Comparison of ENCODE assay signal across 8 mouse cellular contexts in the genomic region with DNA sequence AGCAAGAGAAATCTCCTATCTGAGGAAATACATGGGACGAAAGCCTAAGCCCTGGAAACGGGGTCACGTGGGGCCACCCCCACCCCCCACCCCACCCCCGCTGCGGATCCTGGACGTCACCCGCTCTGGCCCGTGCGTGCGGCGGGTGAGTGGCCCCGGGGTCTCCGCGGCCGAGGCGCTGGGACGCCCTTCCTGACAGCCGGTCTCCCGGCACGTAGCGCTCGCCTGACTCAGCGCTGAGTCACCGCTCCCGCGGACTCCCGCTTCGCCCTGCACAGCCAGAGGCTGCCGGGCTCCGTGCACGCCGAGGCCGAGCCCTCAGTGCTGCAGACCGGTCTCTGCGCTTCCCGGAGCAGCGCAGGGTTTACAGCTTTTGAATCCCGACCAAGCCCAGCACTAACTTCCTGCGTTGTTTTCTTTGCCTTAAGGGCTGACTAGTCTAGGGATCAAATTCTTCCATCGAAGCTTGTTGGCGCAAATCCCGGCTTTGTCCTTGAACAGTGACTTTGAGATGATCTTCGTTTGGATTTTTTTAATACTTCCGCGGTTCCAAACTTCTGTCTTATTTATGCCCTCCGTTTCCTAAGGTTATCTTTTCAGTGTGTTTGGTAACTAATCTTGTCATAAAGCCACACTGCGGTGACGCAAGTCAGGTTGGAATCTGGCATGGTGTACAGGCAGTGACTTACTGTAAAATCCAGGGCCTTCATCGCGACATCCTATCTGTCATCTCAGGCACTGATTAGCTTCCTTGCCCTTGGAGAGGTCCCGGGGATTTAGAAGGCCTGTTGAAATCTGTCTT.
A peak's percentile ranks its signal among the peaks of the same experiment; 100 is the strongest.
DNase-seq lines count a peak whose midpoint lies in the region; ATAC-seq and TF ChIP-seq lines count a peak whose summit lies in the region.

No protein-coding gene starts in this region.

- H3K27ac ChIP-seq in heart, embryonic 14.5 days (replicated peaks in 1 of 2; ENCODE audit: control insufficient read depth in 1 of 2, insufficient read depth in 1 of 2, low read depth in 2 of 2, low read length in 2 of 2): peak overlapping the region; percentile 91 to 98
- peak overlapping the region; percentile 52 for H3K27ac ChIP-seq in liver, embryonic 16.5 days (ENCODE audit: low read length)
- H3K27ac ChIP-seq in neural tube, embryonic 13.5 days (replicated peaks): peak overlapping the region; percentile 70

- peak overlapping the region; percentile 68 for H3K4me2 ChIP-seq in heart, embryonic 14.5 days (ENCODE audit: low read length)
- H3K4me2 ChIP-seq in liver, embryonic 16.5 days (ENCODE audit: low read depth, low read length): peak overlapping the region; percentile 58
- H3K4me2 ChIP-seq in neural tube, embryonic 13.5 days: peak overlapping the region; percentile 72

- H3K9me3 ChIP-seq in E14TG2a.4 (ENCODE audit: low read length): 0 out of 2 replicates have a peak, but pooled peaks cover 5% of the 10 kb centered on the region
- no peaks in the 10 kb centered on the region for H3K9me3 ChIP-seq in heart, embryonic 14.5 days (ENCODE audit: control insufficient read depth, low read length)
- no peaks in the 10 kb centered on the region for H3K9me3 ChIP-seq in liver, embryonic 16.5 days (replicated peaks; ENCODE audit: control insufficient read depth, low read length)
- H3K9me3 ChIP-seq in neural tube, embryonic 13.5 days: no peaks in the 10 kb centered on the region

- H3K4me1 ChIP-seq in E14TG2a.4 (replicated peaks; ENCODE audit: low read depth, low read length): peaks cover 18% of the 10 kb centered on the region
- peaks cover 4 to 13% of the 10 kb centered on the region in 2 experiments for H3K4me1 ChIP-seq in heart, embryonic 14.5 days (ENCODE audit: control insufficient read depth in 2 of 2, insufficient read depth in 2 of 2, low read length in 2 of 2)
- H3K4me1 ChIP-seq in liver, embryonic 16.5 days (ENCODE audit: control insufficient read depth, low read depth, low read length): no peaks in the 10 kb centered on the region
- H3K4me1 ChIP-seq in neural tube, embryonic 13.5 days (replicated peaks): peaks cover 5% of the 10 kb centered on the region; the same call in 1 of the 2 replicates

- peaks cover 26% of the 10 kb centered on the region for H3K27me3 ChIP-seq in E14TG2a.4 (ENCODE audit: insufficient read depth, low read length)
- no peaks in the 10 kb centered on the region for H3K27me3 ChIP-seq in heart, embryonic 14.5 days (ENCODE audit: control insufficient read depth, insufficient read depth, low read length)
- no peaks in the 10 kb centered on the region; the same call in 1 of the 2 replicates for H3K27me3 ChIP-seq in liver, embryonic 16.5 days (ENCODE audit: control insufficient read depth, insufficient read depth, low read depth, low read length)
- H3K27me3 ChIP-seq in neural tube, embryonic 13.5 days: 0 out of 2 replicates have a peak, but pooled peaks cover 3% of the 10 kb centered on the region

- no peaks in the 10 kb centered on the region for H3K36me3 ChIP-seq in E14TG2a.4 (ENCODE audit: insufficient read depth, low read length)
- no peaks in the 10 kb centered on the region for H3K36me3 ChIP-seq in heart, embryonic 14.5 days (ENCODE audit: control insufficient read depth, insufficient read depth, low read length)
- no peaks in the 10 kb centered on the region for H3K36me3 ChIP-seq in liver, embryonic 16.5 days (ENCODE audit: control insufficient read depth, insufficient read depth)
- H3K36me3 ChIP-seq in neural tube, embryonic 13.5 days: no peaks in the 10 kb centered on the region

- no peak for TF ChIP-seq CTCF in E14TG2a.4 (conservative IDR thresholded peaks at IDR 0.05; ENCODE audit: low read length)

- peak; percentile 37 for DNase-seq in brain, embryonic 18.5 days (ENCODE audit: low read depth, low spot score)
- DNase-seq in fibroblast of lung, adult 2 months (ENCODE audit: low read depth): peak; percentile 81
- DNase-seq in kidney, postnatal 14 days: peak; percentile 93
- peak; percentile 57 for DNase-seq in thymus, postnatal 0 days (ENCODE audit: low spot score)

- 1% methylated on average over 47 of the region's 51 CpGs for WGBS in heart, embryonic 14.5 days
- WGBS in liver, embryonic 16.5 days (ENCODE audit: insufficient replicate concordance): 6% methylated on average over 46 of the region's 51 CpGs
- WGBS in neural tube, embryonic 13.5 days: 6% methylated on average over 51 of the region's 51 CpGs

- H3K4me3 ChIP-seq in E14TG2a.4 (replicated peaks; ENCODE audit: low read length): peak overlapping the region; percentile 73
- H3K4me3 ChIP-seq in heart, embryonic 14.5 days (ENCODE audit: control insufficient read depth in 1 of 2, insufficient read depth in 1 of 2, low read depth in 1 of 2, low read length in 2 of 2): peak overlapping the region; percentile 38 to 55
- peak overlapping the region; percentile 50 for H3K4me3 ChIP-seq in liver, embryonic 16.5 days (ENCODE audit: low read depth, low read length)
- H3K4me3 ChIP-seq in neural tube, embryonic 13.5 days: peak overlapping the region; percentile 55

- H3K9ac ChIP-seq in heart, embryonic 14.5 days (ENCODE audit: low read length): peak overlapping the region; percentile 72
- peak overlapping the region; percentile 52 for H3K9ac ChIP-seq in liver, embryonic 16.5 days (ENCODE audit: low read depth, low read length)
- peak overlapping the region; percentile 78 for H3K9ac ChIP-seq in neural tube, embryonic 13.5 days

- ATAC-seq in heart, embryonic 14.5 days (ENCODE audit: insufficient number of reproducible peaks, insufficient read depth, low FRiP score, low read depth): peak; percentile 96
- ATAC-seq in liver, embryonic 16.5 days (ENCODE audit: low read depth): peak; percentile 96
- ATAC-seq in neural tube, embryonic 13.5 days (ENCODE audit: low read depth): peak; percentile 99

Comparison
In these comparisons a context has a peak if more than half of its experiments do, and no peak if none do; other contexts are left out.
1. Peak in every context shown above with its lines: DNase-seq, ATAC-seq, H3K4me3 ChIP-seq and H3K27ac ChIP-seq.
2. DNase-seq: peak in every context shown above with its lines; median percentile 93 in kidney, postnatal 14 days; 81 in fibroblast of lung, adult 2 months; 57 in thymus, postnatal 0 days; 37 in brain, embryonic 18.5 days.